16 mouse cellular contexts compared by ENCODE assay signal in genomic region chr7:135521755-135522512, GRCm38 (mm10). TPM values are rescaled to one million over a fixed set of nuclear protein-coding genes. Genes with fewer than 3 reads are reported as not detected.
A peak's percentile ranks its signal among the peaks of the same experiment; 100 is the strongest.
DNase-seq lines count a peak whose midpoint lies in the region; ATAC-seq lines count a peak whose summit lies in the region.
"Had no signal": no experiment of that assay in that cellular context is flagged by ENCODE, and none has a peak within 500 bp of the region (broad histone marks: within the 10 kb centered on the region; RNA-seq: fewer than 3 reads in every experiment).

No protein-coding gene starts in this region.

- H3K9me3 ChIP-seq in hindbrain, embryonic 10.5 days: no peaks in the 10 kb centered on the region
- H3K9me3 ChIP-seq in hindbrain, embryonic 16.5 days (ENCODE audit: control insufficient read depth, low read length): no peaks in the 10 kb centered on the region
- no peaks in the 10 kb centered on the region for H3K9me3 ChIP-seq in kidney, embryonic 14.5 days (ENCODE audit: control insufficient read depth, low read length)
- H3K9me3 ChIP-seq in liver, embryonic 15.5 days (replicated peaks): no peaks in the 10 kb centered on the region
- H3K9me3 ChIP-seq in midbrain, embryonic 16.5 days (replicated peaks; ENCODE audit: control insufficient read depth, low read length, poor library complexity, severe bottlenecking): no peaks in the 10 kb centered on the region
- H3K9me3 ChIP-seq: heart, embryonic 10.5 days had no signal

- peaks cover 6% of the 10 kb centered on the region; the same call in 1 of the 2 replicates for H3K27me3 ChIP-seq in hindbrain, embryonic 10.5 days (ENCODE audit: insufficient read depth, poor library complexity, severe bottlenecking)
- H3K27me3 ChIP-seq in hindbrain, embryonic 16.5 days (replicated peaks; ENCODE audit: control insufficient read depth, insufficient read depth, low read length): no peaks in the 10 kb centered on the region
- H3K27me3 ChIP-seq in kidney, embryonic 14.5 days (ENCODE audit: control insufficient read depth, insufficient read depth, low read length): no peaks in the 10 kb centered on the region
- no peaks in the 10 kb centered on the region for H3K27me3 ChIP-seq in liver, embryonic 15.5 days
- H3K27me3 ChIP-seq in midbrain, embryonic 16.5 days (ENCODE audit: control insufficient read depth, insufficient read depth, low read depth, low read length): no peaks in the 10 kb centered on the region

- H3K9ac ChIP-seq in hindbrain, embryonic 16.5 days (ENCODE audit: low read depth, low read length): no peak overlapping the region
- H3K9ac ChIP-seq in kidney, embryonic 14.5 days (ENCODE audit: low read depth, low read length): no peak overlapping the region
- no peak overlapping the region for H3K9ac ChIP-seq in liver, embryonic 15.5 days
- H3K9ac ChIP-seq in midbrain, embryonic 16.5 days (ENCODE audit: low read depth, low read length): no peak overlapping the region

- WGBS in hindbrain, embryonic 10.5 days: 58% methylated on average over 15 of the region's 15 CpGs
- WGBS in hindbrain, embryonic 16.5 days: 53% methylated on average over 15 of the region's 15 CpGs
- 49% methylated on average over 15 of the region's 15 CpGs for WGBS in kidney, embryonic 14.5 days
- 46% methylated on average over 15 of the region's 15 CpGs for WGBS in liver, embryonic 15.5 days (ENCODE audit: insufficient replicate concordance)
- 57% methylated on average over 15 of the region's 15 CpGs for WGBS in midbrain, embryonic 16.5 days

- H3K27ac ChIP-seq in hindbrain, embryonic 10.5 days: no peak overlapping the region
- H3K27ac ChIP-seq in hindbrain, embryonic 16.5 days (ENCODE audit: low read depth, low read length): no peak overlapping the region
- no peak overlapping the region for H3K27ac ChIP-seq in kidney, embryonic 14.5 days (ENCODE audit: low read depth, low read length)
- no peak overlapping the region for H3K27ac ChIP-seq in liver, embryonic 15.5 days (replicated peaks)
- no peak overlapping the region for H3K27ac ChIP-seq in midbrain, embryonic 16.5 days (ENCODE audit: low read length)
- H3K27ac ChIP-seq: heart, embryonic 10.5 days had no signal

- H3K4me2 ChIP-seq in hindbrain, embryonic 16.5 days (ENCODE audit: low read length): no peak overlapping the region
- no peak overlapping the region for H3K4me2 ChIP-seq in kidney, embryonic 14.5 days (replicated peaks; ENCODE audit: low read depth, low read length)
- H3K4me2 ChIP-seq in liver, embryonic 15.5 days: no peak overlapping the region
- no peak overlapping the region for H3K4me2 ChIP-seq in midbrain, embryonic 16.5 days (ENCODE audit: low read length)

- peaks cover 14% of the 10 kb centered on the region for H3K4me1 ChIP-seq in hindbrain, embryonic 10.5 days (replicated peaks)
- H3K4me1 ChIP-seq in hindbrain, embryonic 16.5 days (ENCODE audit: control insufficient read depth, insufficient read depth, low read depth, low read length): no peaks in the 10 kb centered on the region
- H3K4me1 ChIP-seq in kidney, embryonic 14.5 days (ENCODE audit: control insufficient read depth, insufficient read depth, low read length): peaks cover 16% of the 10 kb centered on the region; the same call in 1 of the 2 replicates
- H3K4me1 ChIP-seq in liver, embryonic 15.5 days (replicated peaks): peaks cover 12% of the 10 kb centered on the region
- H3K4me1 ChIP-seq in midbrain, embryonic 16.5 days (ENCODE audit: control insufficient read depth, insufficient read depth, low read length): no peaks in the 10 kb centered on the region
- H3K4me1 ChIP-seq: heart, embryonic 10.5 days had no signal

- ATAC-seq in hindbrain, embryonic 16.5 days: no peak
- ATAC-seq in granulocyte monocyte progenitor cell, adult 5-6 weeks (replicated peaks; ENCODE audit: poor library complexity, severe bottlenecking): peak; percentile 75
- peak; percentile 81; the same call in 1 of the 2 replicates for ATAC-seq in kidney, embryonic 14.5 days (ENCODE audit: low FRiP score, low TSS enrichment)
- peak; percentile 65; the same call in 1 of the 2 replicates for ATAC-seq in liver, embryonic 15.5 days (ENCODE audit: insufficient read depth)
- ATAC-seq in megakaryocyte-erythroid progenitor cell, adult 5-6 weeks (replicated peaks; ENCODE audit: low FRiP score, low TSS enrichment, poor library complexity, severe bottlenecking): no peak
- no peak for ATAC-seq in midbrain, embryonic 16.5 days

- DNase-seq in hindbrain, embryonic 10.5 days (ENCODE audit: low spot score): peak; percentile 36
- no peak for DNase-seq in urinary bladder, postnatal 14 days (ENCODE audit: low spot score)
- DNase-seq: adrenal gland, postnatal 25 days; heart, postnatal 36 days; lung, postnatal 10 days; right cerebral cortex, adult 18-20 months had no signal

- no peak overlapping the region for H3K4me3 ChIP-seq in hindbrain, embryonic 10.5 days
- no peak overlapping the region for H3K4me3 ChIP-seq in hindbrain, embryonic 16.5 days (ENCODE audit: low read length)
- H3K4me3 ChIP-seq in kidney, embryonic 14.5 days (ENCODE audit: low read length): no peak overlapping the region
- H3K4me3 ChIP-seq in liver, embryonic 15.5 days (replicated peaks): no peak overlapping the region
- H3K4me3 ChIP-seq in midbrain, embryonic 16.5 days (ENCODE audit: low read depth, low read length): no peak overlapping the region
- H3K4me3 ChIP-seq: heart, embryonic 10.5 days had no signal

- H3K36me3 ChIP-seq in hindbrain, embryonic 10.5 days: no peaks in the 10 kb centered on the region
- no peaks in the 10 kb centered on the region for H3K36me3 ChIP-seq in hindbrain, embryonic 16.5 days (ENCODE audit: control insufficient read depth, insufficient read depth, low read length)
- no peaks in the 10 kb centered on the region for H3K36me3 ChIP-seq in kidney, embryonic 14.5 days (ENCODE audit: control insufficient read depth, insufficient read depth, low read length)
- no peaks in the 10 kb centered on the region for H3K36me3 ChIP-seq in liver, embryonic 15.5 days (replicated peaks)
- H3K36me3 ChIP-seq in midbrain, embryonic 16.5 days (ENCODE audit: control insufficient read depth, insufficient read depth, low read length): no peaks in the 10 kb centered on the region
- H3K36me3 ChIP-seq: heart, embryonic 10.5 days had no signal

RNA-seq across cellular contexts. Expression of gene Clrn3, which starts 6.5 kb away (rescaled TPM):
- not detected in 2 replicates for polyA plus RNA-seq in hindbrain, embryonic 10.5 days (2016; fragmentation: Nextera tagmentation; extraction: Ambion mirVana)
- not detected in 2 replicates for polyA plus RNA-seq in hindbrain, embryonic 16.5 days (2015; fragmentation: Nextera tagmentation; extraction: Ambion mirVana)
- total RNA-seq in granulocyte monocyte progenitor cell, adult 5-6 weeks (2014; fragmentation: Nextera tagmentation): not detected in 2 replicates
- total RNA-seq in granulocyte monocyte progenitor cell, adult 5-6 weeks (2017): 0.04 TPM in 1 of 2 replicates, not detected in the other
- polyA plus RNA-seq in kidney, embryonic 14.5 days (2014; fragmentation: Nextera tagmentation; extraction: Ambion mirVana): 2.8 and 4.4 TPM in 2 replicates
- 0.03 TPM in 1 of 2 replicates, not detected in the other for polyA plus RNA-seq in liver, embryonic 15.5 days (2015; fragmentation: Nextera tagmentation; extraction: Ambion mirVana)
- total RNA-seq in megakaryocyte-erythroid progenitor cell, adult 5-6 weeks (2014; fragmentation: Nextera tagmentation): not detected in 2 replicates
- not detected in 2 replicates for total RNA-seq in megakaryocyte-erythroid progenitor cell, adult 5-6 weeks (2017)
- not detected in 2 replicates for polyA plus RNA-seq in midbrain, embryonic 16.5 days (2015; fragmentation: Nextera tagmentation; extraction: Ambion mirVana)
- total RNA-seq: adrenal gland, postnatal 25 days; heart, postnatal 36 days; midbrain, postnatal 0 days had no signal
- polyA plus RNA-seq: heart, embryonic 10.5 days; limb, embryonic 11.5 days; midbrain, postnatal 0 days; neural tube, embryonic 14.5 days had no signal

RNA-seq across cellular contexts. Expression of gene Ptpre, which starts 15.3 kb away (rescaled TPM):
- polyA plus RNA-seq in hindbrain, embryonic 10.5 days (2016; fragmentation: Nextera tagmentation; extraction: Ambion mirVana): 0.68 and 0.85 TPM in 2 replicates
- 6.9 and 8.1 TPM in 2 replicates for polyA plus RNA-seq in hindbrain, embryonic 16.5 days (2015; fragmentation: Nextera tagmentation; extraction: Ambion mirVana)
- 74.9 and 86.6 TPM in 2 replicates for total RNA-seq in granulocyte monocyte progenitor cell, adult 5-6 weeks (2014; fragmentation: Nextera tagmentation)
- 48.3 and 49.8 TPM in 2 replicates for total RNA-seq in granulocyte monocyte progenitor cell, adult 5-6 weeks (2017)
- 1.6 and 2.0 TPM in 2 replicates for polyA plus RNA-seq in kidney, embryonic 14.5 days (2014; fragmentation: Nextera tagmentation; extraction: Ambion mirVana)
- 2.8 and 2.9 TPM in 2 replicates for polyA plus RNA-seq in liver, embryonic 15.5 days (2015; fragmentation: Nextera tagmentation; extraction: Ambion mirVana)
- 33.6 and 33.9 TPM in 2 replicates for total RNA-seq in megakaryocyte-erythroid progenitor cell, adult 5-6 weeks (2014; fragmentation: Nextera tagmentation)
- total RNA-seq in megakaryocyte-erythroid progenitor cell, adult 5-6 weeks (2017): 21.4 and 39.7 TPM in 2 replicates
- 7.1 and 7.6 TPM in 2 replicates for polyA plus RNA-seq in midbrain, embryonic 16.5 days (2015; fragmentation: Nextera tagmentation; extraction: Ambion mirVana)

Comparison
In these comparisons a context has a peak if more than half of its experiments do, and no peak if none do; other contexts are left out.
1. ATAC-seq: peak in granulocyte monocyte progenitor cell, adult 5-6 weeks (single experiment), kidney, embryonic 14.5 days (single experiment) and liver, embryonic 15.5 days (single experiment); none in hindbrain, embryonic 16.5 days (single experiment), megakaryocyte-erythroid progenitor cell, adult 5-6 weeks (single experiment) and midbrain, embryonic 16.5 days (single experiment).